Mouse (Mus musculus) heart, adult 2 months (tissue): ENCODE data around the gene 4921504E06Rik.

Source experiments
- CTCF ChIP-seq: fragments of 200-600 bp; IDR thresholded peaks from 2 replicates; pipeline ENCODE4 v1.8.1; 2022; ENCODE audit warnings: antibody characterized with exemption, mild to moderate bottlenecking, moderate library complexity
- EP300 ChIP-seq: fragments of 200-500 bp; IDR thresholded peaks from 2 replicates; pipeline ENCODE4 v1.6.1; 2011; ENCODE audit warnings: low read depth, low read length, control low read depth; ENCODE audit not compliant: insufficient read depth
- POLR2A ChIP-seq: fragments of 200-500 bp; IDR thresholded peaks from 2 replicates; pipeline ENCODE4 v1.6.1; 2011; ENCODE audit warnings: mild to moderate bottlenecking, low read depth, low read length, control low read depth; ENCODE audit not compliant: insufficient read depth

DNA sequence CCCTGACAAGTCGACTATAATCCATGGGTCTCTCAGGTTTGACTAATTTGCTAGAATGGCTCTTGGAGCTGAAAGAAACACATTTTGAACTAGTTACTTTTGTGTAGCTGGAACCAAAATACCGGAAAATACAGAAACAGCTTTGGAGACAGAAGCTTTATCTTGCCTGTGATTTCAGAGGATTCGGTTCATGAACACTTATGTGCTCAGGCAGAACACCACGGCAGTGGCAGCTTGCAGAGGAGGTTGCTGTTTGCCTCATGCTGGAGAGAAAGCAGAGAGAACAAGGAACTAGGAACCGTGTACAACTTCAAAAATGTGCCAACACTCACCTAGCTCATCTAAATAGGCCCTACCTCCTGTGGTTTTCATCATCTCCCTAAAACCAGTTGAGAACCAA, 46.1 kb upstream of the 4921504E06Rik start:
- no peak for TF ChIP-seq CTCF
- TF ChIP-seq POLR2A: no peak
- no peak for TF ChIP-seq EP300
